Mouse (Mus musculus) hindbrain, embryonic 15.5 days (tissue): ENCODE data around the gene Rbx1. TPM values are rescaled to one million over a fixed set of nuclear protein-coding genes. Genes with fewer than 3 reads are reported as not detected.

Experiments used
- ATAC-seq: fragments of 200-750 bp; cut with Nextera tagmentation; 2 replicates; pipeline ENCODE4 v1.8.0; 2017; ENCODE audit warnings: low read depth, moderate number of reproducible peaks, moderate TSS enrichment; ENCODE audit not compliant: low FRiP score
- H3K27ac ChIP-seq: fragments of 300-500 bp; sonication (generic); replicated peaks from 2 replicates; pipeline ENCODE4 v1.5.1; 2015; ENCODE audit warnings: mild to moderate bottlenecking, inconsistent platforms
- H3K27me3 ChIP-seq: fragments of 300-500 bp; sonication (generic); 2 replicates; pipeline ENCODE4 v1.6.1; 2015; ENCODE audit warnings: control low read depth, inconsistent platforms
- H3K36me3 ChIP-seq: fragments of 300-500 bp; sonication (generic); 2 replicates; pipeline ENCODE4 v1.6.1; 2015; ENCODE audit warnings: control low read depth, inconsistent platforms
- H3K4me1 ChIP-seq: fragments of 300-500 bp; sonication (generic); replicated peaks from 2 replicates; pipeline ENCODE4 v1.6.1; 2015; ENCODE audit warnings: control low read depth, inconsistent platforms
- H3K4me2 ChIP-seq: fragments of 300-500 bp; sonication (generic); 2 replicates; pipeline ENCODE4 v1.6.1; 2015; ENCODE audit warnings: moderate library complexity, mild to moderate bottlenecking, inconsistent platforms
- H3K4me3 ChIP-seq: fragments of 300-500 bp; sonication (generic); 2 replicates; pipeline ENCODE4 v1.5.1; 2015; ENCODE audit warnings: mild to moderate bottlenecking, inconsistent platforms
- H3K9ac ChIP-seq: fragments of 300-500 bp; sonication (generic); 2 replicates; pipeline ENCODE4 v1.6.1; 2015; ENCODE audit warnings: inconsistent platforms
- H3K9me3 ChIP-seq: fragments of 300-500 bp; sonication (generic); 2 replicates; pipeline ENCODE4 v1.6.1; 2016; ENCODE audit warnings: control low read depth, inconsistent platforms
- WGBS: fragments of 180-500 bp; shearing (Covaris S2); methylation state at CpG from one replicate; pipeline ENCODE4 v1.1.7; 2015; 5-methylcytosine and 5-hydroxymethylcytosine counted together
- polyA plus RNA-seq: library from polyadenylated mRNA; unstranded; fragments of >200 nt; fragmentation: Nextera tagmentation; extraction: Ambion mirVana; gene quantifications from 2 replicates; pipeline ENCODE4 v1.2.1, GENCODE M21; 2015

Rbx1 gene
- polyA plus RNA-seq, 1 experiment from 2014 or later = 378 TPM

GRCm38 (mm10) chr15:81523169-81523871 is 57.2 kb downstream of the Rbx1 start:
- peak; percentile 94 for ATAC-seq
- WGBS = under 1% methylated on average over 39 of the region's 41 CpGs

GRCm38 (mm10) chr15:81523901-81524300 is 57.8 kb downstream of the Rbx1 start:
- no peak for ATAC-seq
- Histone ChIP-seq H3K4me2 (peak overlapping the region; percentile 97), H3K27me3 (no peaks in the 10 kb centered on the region), H3K4me3 (peak overlapping the region; percentile 61), H3K4me1 (peaks cover 15% of the 10 kb centered on the region), H3K36me3 (no peaks in the 10 kb centered on the region), H3K27ac (peak overlapping the region; percentile 92), H3K9me3 (no peaks in the 10 kb centered on the region), H3K9ac (peak overlapping the region; percentile 36)
- WGBS = under 1% methylated on average over 12 of the region's 12 CpGs

More at GRCm38 (mm10) chr15:81523169-81523871, 57.2 kb downstream of the Rbx1 start:
- peak overlapping the region; percentile 97 for H3K4me2 ChIP-seq
- peak overlapping the region; percentile 61 for H3K4me3 ChIP-seq
- H3K9ac ChIP-seq = peak overlapping the region; percentile 72
- no peaks in the 10 kb centered on the region for H3K9me3 ChIP-seq
- no peaks in the 10 kb centered on the region for H3K36me3 ChIP-seq
- H3K27me3 ChIP-seq = no peaks in the 10 kb centered on the region
- peaks cover 15% of the 10 kb centered on the region for H3K4me1 ChIP-seq
- H3K27ac ChIP-seq = peak overlapping the region; percentile 92

Other genes with a start within 250 kb of the Rbx1 start
- gene Mchr1, start 230.8 kb upstream of the Rbx1 start, polyA plus RNA-seq = 5.6 and 5.7 TPM in 2 replicates
- 123 and 125 TPM in 2 replicates for gene Slc25a17, start 105.5 kb upstream of the Rbx1 start, polyA plus RNA-seq
- gene St13, start 66.2 kb upstream of the Rbx1 start, polyA plus RNA-seq = 185 and 196 TPM in 2 replicates
- 8.6 and 9.9 TPM in 2 replicates for gene Xpnpep3, start 66.2 kb upstream of the Rbx1 start, polyA plus RNA-seq
- gene Dnajb7, start 58.0 kb upstream of the Rbx1 start, polyA plus RNA-seq = 1.3 and 1.9 TPM in 2 replicates
- 19.5 and 21.9 TPM in 2 replicates for gene Ep300, start 119.1 kb downstream of the Rbx1 start, polyA plus RNA-seq
- 27.6 and 32.7 TPM in 2 replicates for gene L3mbtl2, start 197.6 kb downstream of the Rbx1 start, polyA plus RNA-seq
- gene Chadl, start 231.0 kb downstream of the Rbx1 start, polyA plus RNA-seq = 33.8 and 38.2 TPM in 2 replicates